Mouse (Mus musculus) gastrocnemius, postnatal 36 days (tissue): ENCODE measurements around the gene Zfp14. TPM values are rescaled to one million over a fixed set of nuclear protein-coding genes. Genes with fewer than 3 reads are reported as not detected.

Experiments
- DNase-seq, 2 experiments: peaks; one replicate each; pipeline ENCODE4 v3.0.0; 2022
- intact Hi-C: fragments of 180-260 bp; cut with DNase I; formaldehyde crosslinking; loops from one replicate; pipeline ENCODE4 v1.15.1; 2025
- long read RNA-seq, 2 experiments: library from polyadenylated mRNA; stranded (forward); transcript quantifications; one replicate each; pipeline ENCODE4 v2.0.0; 2021
- total RNA-seq, 2 experiments: library from RNA; stranded (reverse); gene quantifications; 2 replicates each; pipeline ENCODE4 v1.2.3; 2021

Zfp14 gene
- total RNA-seq = 1 to 10 TPM; 1.6 to 1.9 TPM
- long read RNA-seq, experiment 1, partial matches to known transcripts = 0 of 1 reads
- long read RNA-seq, experiment 1, other reads (novel, unspliced or antisense) = 1 of 1 reads
- long read RNA-seq, experiment 2, partial matches to known transcripts = 0 of 1 reads
- long read RNA-seq, experiment 2, other reads (novel, unspliced or antisense) = 1 of 1 reads

DNA sequence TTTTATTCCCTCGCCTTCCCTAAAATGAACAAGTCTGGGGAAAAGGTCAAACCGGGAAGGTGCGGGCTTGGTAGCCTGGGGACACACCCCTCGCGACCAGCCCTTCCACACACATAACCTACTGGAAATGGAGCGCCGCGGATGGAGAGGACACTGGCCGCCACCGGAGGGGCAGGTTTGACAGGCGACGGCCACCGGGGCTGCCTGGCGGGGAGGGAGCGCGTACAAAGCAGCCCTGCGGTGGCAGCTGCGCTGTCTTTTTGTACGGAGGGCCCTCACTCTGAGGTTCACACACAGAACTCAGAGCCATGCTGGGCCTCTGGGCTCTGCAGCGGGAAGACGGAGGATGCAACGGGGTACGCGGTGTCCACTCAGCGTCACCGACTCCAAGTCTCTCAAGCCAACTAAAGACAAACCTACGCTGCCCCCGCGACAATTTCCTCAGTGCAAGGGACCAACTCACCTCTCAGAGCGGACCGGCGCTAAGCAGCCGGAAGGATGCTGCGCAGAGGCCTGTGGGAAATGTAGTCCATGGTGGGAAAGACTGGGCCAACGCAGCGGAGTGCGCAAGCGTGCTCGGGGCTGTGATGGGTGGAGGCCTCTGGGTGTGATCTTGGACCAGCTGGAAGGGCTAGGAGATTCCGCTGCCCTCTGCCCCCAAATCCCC, at the start of gene Zfp14:
Zfp14 (minus strand) TSS at position 499 of the 667 bp plus-strand sequence.
- intact Hi-C loops = no loop called here
- DNase-seq = peak; percentile 81 to 87

DNA sequence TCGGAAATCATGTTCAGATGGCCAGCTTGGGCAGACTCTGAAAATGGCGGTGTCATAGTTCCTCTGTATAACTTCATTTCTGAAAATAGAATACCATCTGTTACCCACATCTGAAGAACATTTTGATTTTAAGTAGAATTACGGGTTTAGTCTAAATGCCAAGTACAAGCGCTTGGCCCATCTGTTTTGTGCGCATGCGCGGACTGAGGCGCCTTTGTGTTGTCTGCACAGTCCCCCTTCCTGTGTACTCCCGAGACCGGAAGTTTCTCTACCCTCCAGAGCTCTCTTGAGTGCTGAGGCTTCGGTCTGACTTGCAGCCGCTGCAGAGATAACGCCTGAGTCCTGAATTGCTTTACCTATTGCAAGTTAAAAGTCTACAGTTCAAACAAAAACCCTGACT, 48.1 kb upstream of the Zfp14 start:
- intact Hi-C loops = no loop called here

GRCm38 (mm10) chr7:30095551-30096125, 44.5 kb upstream of the Zfp14 start:
- DNase-seq = no peak
- intact Hi-C loops = no loop called here

More for the DNA sequence above, 48.1 kb upstream of the Zfp14 start:
- peak in 1 of 2 experiments; percentile 26 for DNase-seq

GRCm38 (mm10) chr7:30094646-30095429, 43.7 kb upstream of the Zfp14 start, which contains the start of gene Zfp260:
Zfp260 (plus strand) TSS chr7:30094777.
- intact Hi-C loops = loop anchor here (5.0 kb wide), 1 partner anchor 82 kb away; no protein-coding TSS in a partner anchor
- peak; percentile 82 to 85 for DNase-seq

GRCm38 (mm10) chr7:30093918-30094415, 42.8 kb upstream of the Zfp14 start:
- DNase-seq = no peak
- intact Hi-C loops = loop anchor here (5.0 kb wide), 1 partner anchor 83 kb away; no protein-coding TSS in a partner anchor

DNA sequence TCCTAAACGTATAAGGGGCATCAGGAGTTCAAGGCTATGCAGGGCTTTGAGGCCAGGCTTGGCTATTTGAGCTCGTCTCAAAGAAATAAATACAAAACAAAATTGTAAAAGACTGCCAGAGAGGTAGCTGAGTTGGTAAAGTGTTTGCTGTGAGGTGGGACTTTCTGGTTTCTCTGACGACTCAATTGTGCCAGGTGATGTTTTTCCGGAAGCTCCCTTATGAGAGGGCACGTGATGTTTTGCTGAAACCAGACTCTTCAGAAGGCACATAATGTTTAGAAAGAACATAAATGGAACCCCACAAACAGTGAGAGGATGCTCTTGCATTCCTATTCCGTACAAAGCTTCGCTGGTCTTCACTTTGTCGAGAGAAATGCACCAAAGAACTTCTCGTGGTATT, 41.5 kb upstream of the Zfp14 start:
- DNase-seq = no peak
- intact Hi-C loops = loop anchor here (5.0 kb wide), 1 partner anchor 85 kb away; no protein-coding TSS in a partner anchor

DNA sequence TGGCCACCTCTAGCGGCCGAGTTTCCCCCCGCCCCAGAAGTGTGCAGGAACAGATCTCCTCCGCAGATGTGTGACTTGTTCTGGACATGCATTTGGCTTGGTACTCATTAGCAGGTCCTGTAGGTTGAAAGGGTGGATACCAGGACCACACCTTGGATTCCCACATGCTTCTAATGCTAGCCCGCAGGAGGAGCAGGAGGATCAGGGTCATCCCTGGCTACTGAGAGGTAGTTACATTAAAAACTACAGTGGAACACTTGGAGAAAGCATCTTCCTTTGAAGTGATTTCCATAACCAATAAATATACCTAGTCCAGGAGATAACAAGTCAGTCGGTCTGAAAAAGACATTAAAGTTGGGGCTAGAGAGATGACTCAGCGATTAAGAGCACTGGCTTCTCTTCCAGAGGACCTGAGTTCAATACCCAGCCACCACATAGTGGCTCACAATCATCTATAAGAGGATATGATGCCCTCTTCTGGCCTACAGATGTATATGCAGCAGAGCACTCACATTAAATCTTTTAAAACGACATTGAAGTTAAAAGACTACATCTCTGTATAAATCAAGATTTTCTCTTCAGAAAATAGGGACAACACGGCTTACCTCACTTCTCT, 39.9 kb upstream of the Zfp14 start:
- DNase-seq = no peak

DNA sequence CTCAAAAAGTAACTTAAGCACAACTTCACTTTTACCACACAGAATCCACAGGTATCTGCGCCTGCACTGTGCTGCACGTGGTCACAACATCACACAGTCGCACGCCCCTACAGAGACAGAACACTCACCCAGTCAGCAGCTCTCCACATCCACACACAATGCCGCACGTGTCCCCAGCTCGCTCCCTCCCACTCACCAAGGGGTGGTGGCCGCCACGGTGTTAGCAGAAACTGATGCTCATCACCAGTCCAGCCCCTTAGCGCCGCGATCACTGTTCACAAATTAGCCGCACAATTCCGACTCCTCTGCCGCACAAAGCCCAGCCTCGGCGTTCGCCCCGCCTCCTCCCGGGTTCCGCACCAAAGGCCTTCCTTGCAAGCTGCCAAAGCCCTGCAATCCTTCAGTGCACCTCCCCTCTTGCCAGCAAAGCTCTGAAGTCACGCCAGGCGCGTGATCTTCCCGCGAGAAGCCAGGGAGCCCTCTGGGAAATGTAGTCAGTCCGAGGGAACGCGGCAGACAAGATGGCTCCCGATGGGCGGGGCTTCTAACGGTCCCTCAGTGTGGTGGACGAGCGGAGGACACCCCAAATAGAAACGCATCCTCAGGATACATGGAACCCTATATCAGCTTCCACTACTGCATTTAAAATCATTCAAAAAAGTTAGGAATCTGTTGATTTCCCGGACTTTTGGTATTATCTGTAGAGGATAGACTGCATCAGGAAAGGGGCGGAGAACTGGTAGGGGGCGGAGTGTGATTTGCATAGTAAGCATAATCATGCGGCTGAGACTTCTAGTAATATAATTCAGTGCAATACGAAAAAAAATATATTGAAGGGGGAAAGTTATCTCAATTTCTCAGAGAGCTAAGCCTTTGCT, 39.2 kb upstream of the Zfp14 start, which contains the start of the genes Gm26920 and Zfp566:
Gm26920 (minus strand) TSS at position 319 of the 878 bp plus-strand sequence.
Zfp566 (minus strand) TSS at position 436 of the 878 bp plus-strand sequence.
- intact Hi-C loops = loop anchor here (5.0 kb wide), 1 partner anchor 87 kb away; no protein-coding TSS in a partner anchor
- peak; percentile 95 to 96 for DNase-seq

More for the DNA sequence above, 39.9 kb upstream of the Zfp14 start:
- intact Hi-C loops = loop anchor here (5.0 kb wide), 1 partner anchor 86 kb away; no protein-coding TSS in a partner anchor

DNA sequence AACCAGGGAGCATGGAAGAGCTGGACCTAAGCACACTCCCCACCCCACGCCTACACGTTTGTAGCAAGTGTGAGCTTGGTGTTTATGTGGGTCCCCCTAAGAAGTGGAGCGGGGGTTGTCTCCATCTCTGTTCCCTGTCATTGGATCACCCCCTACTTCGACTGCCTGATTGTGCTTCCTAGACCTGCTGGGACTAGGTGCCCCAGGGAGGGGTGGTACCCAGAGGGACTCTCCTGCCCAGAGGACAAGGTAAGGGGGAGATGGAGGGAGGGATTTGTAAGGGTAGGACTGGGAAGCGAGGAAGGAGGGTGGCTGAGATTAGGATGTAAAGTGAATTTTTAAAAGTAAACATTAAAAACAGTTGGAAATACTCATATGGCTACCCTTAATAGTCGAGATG, 38.2 kb upstream of the Zfp14 start:
- intact Hi-C loops = loop anchor here (5.0 kb wide), 1 partner anchor 72 kb away; no protein-coding TSS in a partner anchor
- DNase-seq = no peak

DNA sequence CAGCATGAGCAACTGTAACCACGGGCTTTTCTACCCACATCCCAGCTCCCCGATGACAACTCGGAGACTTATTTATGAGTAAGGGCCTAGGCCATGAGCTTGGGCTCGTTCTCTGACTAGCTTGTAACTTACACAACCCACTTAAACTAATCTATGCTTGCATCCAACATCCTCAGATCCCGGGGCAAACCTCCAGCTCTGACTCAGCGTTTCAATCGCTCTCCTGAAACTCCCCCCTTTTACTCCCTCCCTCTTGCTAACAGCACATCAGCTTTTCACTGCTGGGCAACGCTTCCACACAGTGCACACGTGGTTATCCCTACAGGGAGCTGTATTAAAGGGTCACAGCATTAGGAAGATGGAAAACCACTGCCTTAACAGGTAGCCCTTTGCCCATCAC, 35.3 kb upstream of the Zfp14 start:
- intact Hi-C loops = loop anchor here (5.0 kb wide), 1 partner anchor 69 kb away; no protein-coding TSS in a partner anchor
- DNase-seq = no peak

- intact Hi-C loops = no loop called here
- peak; percentile 70 to 75 for DNase-seq
Measured at GRCm38 (mm10) chr7:30072146-30073028, 21.2 kb upstream of the Zfp14 start, which contains the start of gene Zfp82. Zfp82 (minus strand) TSS chr7:30072900.

DNA sequence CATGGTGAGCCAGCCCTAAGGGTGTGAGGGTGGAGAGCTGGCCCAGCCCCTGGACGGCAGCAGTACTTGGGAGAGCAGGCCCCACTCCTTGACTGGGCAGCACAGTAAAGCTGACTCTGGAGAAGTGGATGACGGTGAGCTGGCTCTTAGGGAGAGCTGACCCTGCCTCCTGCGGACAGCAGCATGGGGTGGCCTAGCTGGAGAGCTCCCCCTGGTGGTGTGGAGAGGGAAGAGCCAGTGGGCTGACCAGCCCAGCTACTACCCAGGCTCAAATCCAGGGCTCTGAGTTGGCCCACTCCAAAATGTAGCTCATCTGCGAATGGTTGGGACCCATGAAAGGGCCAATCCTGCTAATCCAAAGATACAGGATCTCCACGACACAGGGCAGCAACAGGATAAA, 13.4 kb upstream of the Zfp14 start:
- no peak for DNase-seq
- intact Hi-C loops = loop anchor here (5.0 kb wide), 1 partner anchor 42 kb away; no protein-coding TSS in a partner anchor

DNA sequence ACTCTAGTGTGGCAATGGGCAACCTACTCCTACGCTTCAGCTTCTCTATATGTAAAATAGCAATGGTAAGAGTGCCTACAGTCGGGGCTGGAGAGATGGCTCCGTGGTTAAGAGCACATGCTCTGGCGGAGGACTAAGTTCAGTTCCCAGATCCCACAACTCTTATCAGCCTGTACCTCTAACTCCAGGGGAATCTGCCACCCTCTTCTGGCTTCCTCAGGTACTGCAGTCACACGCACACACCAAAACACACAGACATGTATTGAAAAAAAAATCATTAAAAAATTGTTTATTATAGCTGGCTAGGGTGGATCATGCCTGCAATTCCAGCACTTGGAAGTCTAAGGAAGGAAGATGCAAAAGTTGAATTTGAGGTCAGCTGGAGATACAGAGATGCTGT, 11.3 kb upstream of the Zfp14 start:
- intact Hi-C loops = no loop called here
- DNase-seq = no peak

GRCm38 (mm10) chr7:30060341-30060740, 9.2 kb upstream of the Zfp14 start:
- intact Hi-C loops = no loop called here
- no peak for DNase-seq

DNA sequence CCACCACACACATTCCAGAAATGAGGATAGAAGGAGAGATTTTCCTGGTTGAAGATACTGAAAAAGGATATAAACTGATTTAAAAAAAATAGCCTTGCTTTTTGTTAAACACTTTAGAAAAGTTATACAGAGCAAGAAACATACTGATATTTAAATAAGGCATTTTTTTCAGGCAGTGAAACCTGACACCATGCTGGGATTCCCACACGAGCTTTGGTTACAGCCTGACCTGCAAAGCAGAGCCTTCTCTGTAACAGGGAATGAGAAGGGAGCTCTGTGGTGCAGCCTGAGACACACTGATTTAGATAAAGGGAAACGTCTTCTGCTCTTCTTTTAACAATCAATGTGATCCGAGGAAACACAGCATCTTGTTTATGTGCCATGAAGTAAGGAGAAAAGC, 2.4 kb upstream of the Zfp14 start:
- no peak for DNase-seq
- intact Hi-C loops = no loop called here

GRCm38 (mm10) chr7:30048126-30048525, 3.1 kb downstream of the Zfp14 start:
- intact Hi-C loops = no loop called here
- no peak for DNase-seq

DNA sequence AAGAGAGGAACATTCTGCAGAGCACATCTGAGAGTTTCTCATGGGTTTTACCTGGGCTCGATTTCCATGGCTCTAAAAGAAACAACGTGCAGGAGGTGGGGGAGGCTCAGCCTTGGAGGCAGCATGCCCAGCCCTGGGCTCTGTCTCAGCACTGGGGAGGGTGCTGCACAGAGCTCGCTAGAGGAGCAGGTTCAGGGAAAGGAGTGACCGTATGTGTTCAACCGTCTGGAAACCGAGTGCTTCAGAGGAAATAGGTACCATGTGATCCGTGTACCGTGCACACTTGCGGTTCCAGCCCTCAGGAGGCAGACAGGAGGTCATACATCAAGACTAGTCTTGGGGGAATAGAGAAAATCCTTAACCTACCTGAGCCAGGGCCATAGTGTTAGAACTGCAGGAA, 6.8 kb downstream of the Zfp14 start:
- DNase-seq = no peak
- intact Hi-C loops = no loop called here

DNA sequence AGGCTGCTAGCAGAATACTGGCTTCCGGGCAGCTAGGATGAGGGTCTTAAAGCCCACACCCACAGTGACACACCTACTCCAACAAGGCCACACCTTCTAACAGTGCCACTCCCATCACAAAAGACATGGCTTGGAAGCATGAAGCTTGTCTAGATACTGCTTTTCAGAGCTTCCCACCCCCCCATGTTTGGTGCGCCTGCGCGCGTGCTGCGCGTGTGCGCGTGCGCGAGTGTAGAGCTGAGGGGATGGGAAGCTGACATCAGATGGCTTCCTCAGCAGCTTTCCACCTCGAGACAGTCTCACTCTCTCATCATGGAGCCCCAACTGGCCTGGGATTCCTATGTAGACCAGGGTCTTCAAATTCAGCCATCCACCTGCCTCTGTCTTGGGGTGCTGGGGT, 16.8 kb downstream of the Zfp14 start:
- no peak for DNase-seq
- intact Hi-C loops = no loop called here
